Mouse (Mus musculus): ENCODE results near the gene Pum1. TPM values are rescaled to one million over a fixed set of nuclear protein-coding genes. Genes with fewer than 3 reads are reported as not detected.
"Not testable (repeated sequence)": the region's sequence is repeated elsewhere in the genome, so short reads cannot be mapped to it uniquely, and the experiment has no call there.

The Pum1 gene
- total and polyA plus RNA-seq, 2 experiments from 2014 or later, result 30.1 to 62.4 TPM

DNA sequence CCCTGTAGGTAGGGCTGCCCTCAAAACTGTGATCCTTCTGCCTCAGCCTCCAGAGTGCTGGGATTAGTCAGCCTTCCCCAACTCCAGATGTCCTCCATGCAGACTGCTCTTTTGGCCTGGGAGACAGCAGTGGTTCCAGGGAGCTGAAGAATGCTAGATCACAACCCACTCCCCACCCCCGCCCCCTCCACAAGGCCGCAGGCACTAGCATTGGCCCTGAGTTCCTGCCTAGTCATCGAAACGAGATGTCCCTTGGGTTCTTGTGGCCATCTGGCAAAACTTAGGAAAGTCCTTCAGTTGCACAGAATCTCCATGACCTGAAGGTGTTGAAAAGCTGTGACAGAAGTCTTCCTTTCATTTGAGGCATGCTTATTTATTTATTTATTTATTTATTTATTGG, 10.6 kb upstream of the Pum1 start:
- Histone ChIP-seq H3K4me1 (ENCODE audit: control insufficient read depth, insufficient read depth) (no peaks in the 10 kb centered on the region), H3K4me3 (ENCODE audit: low read depth, low read length) (no peak overlapping the region), H3K9me3 (replicated peaks; ENCODE audit: control insufficient read depth, low read length) (no peaks in the 10 kb centered on the region), H3K4me2 (ENCODE audit: low read depth, low read length) (no peak overlapping the region), H3K9ac (replicated peaks; ENCODE audit: low read depth, low read length) (no peak overlapping the region), H3K27me3 (ENCODE audit: control insufficient read depth, insufficient read depth, low read length) (no peaks in the 10 kb centered on the region), H3K36me3 (replicated peaks; ENCODE audit: control insufficient read depth, insufficient read depth, low read length) (no peaks in the 10 kb centered on the region), H3K27ac (ENCODE audit: low read depth) (no peak overlapping the region)
- TF ChIP-seq CTCF (IDR thresholded peaks at IDR 0.05; ENCODE audit: low read depth) (no peak), EP300 (IDR thresholded peaks at IDR 0.05; ENCODE audit: low read depth) (no peak)
- ATAC-seq (ENCODE audit: insufficient read depth, low read depth), result no peak
- no peak for DNase-seq (ENCODE audit: low spot score)
- 54% methylated on average over 4 of the region's 4 CpGs for WGBS

DNA sequence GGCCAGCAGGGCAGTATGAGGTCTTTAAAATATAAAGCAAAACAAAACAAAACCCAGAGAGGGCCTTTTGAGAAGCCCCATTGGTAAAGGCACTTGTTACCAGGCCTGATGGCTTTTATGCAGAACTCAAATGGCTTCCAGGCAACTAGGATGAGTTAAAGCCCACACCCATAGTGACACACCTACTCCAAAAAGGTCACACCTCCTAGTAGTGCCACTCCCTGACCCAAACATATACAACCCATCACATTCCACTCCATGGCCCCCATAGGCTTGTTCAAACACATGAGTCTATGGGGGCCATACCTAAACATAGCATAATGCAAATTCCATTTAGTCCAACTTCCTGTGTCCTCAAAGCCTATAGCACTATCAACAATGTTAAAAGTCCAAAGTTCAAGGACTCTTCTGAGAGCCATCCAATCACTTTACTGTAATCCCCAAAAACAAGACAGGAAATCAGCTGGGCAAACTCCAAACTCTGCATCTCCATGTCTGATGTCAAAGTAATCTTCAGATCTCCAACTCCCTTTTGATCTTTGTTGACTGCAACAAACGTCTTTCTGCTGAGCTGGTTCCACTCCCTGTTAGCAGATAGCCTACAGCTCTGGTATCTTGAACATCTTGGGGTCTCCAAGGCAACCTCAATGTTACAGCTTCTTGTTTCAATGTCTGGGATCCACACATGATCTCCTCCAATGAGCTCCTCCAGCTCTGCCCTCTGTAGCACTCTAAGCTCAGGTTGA, 5.1 kb upstream of the Pum1 start:
- DNase-seq (ENCODE audit: low spot score), result no peak
- no peak for ATAC-seq (ENCODE audit: insufficient read depth, low read depth)
- Histone ChIP-seq H3K27ac (ENCODE audit: low read depth) (no peak overlapping the region), H3K27me3 (ENCODE audit: control insufficient read depth, insufficient read depth, low read length) (no peaks in the 10 kb centered on the region), H3K9ac (replicated peaks; ENCODE audit: low read depth, low read length) (no peak overlapping the region), H3K9me3 (replicated peaks; ENCODE audit: control insufficient read depth, low read length) (no peaks in the 10 kb centered on the region), H3K4me1 (ENCODE audit: control insufficient read depth, insufficient read depth) (no peaks in the 10 kb centered on the region), H3K36me3 (replicated peaks; ENCODE audit: control insufficient read depth, insufficient read depth, low read length) (no peaks in the 10 kb centered on the region), H3K4me2 (ENCODE audit: low read depth, low read length) (no peak overlapping the region), H3K4me3 (ENCODE audit: low read depth, low read length) (no peak overlapping the region)
- 21% methylated on average over 1 of the region's 1 CpGs for WGBS
- TF ChIP-seq CTCF (IDR thresholded peaks at IDR 0.05; ENCODE audit: low read depth) (no peak), EP300 (IDR thresholded peaks at IDR 0.05; ENCODE audit: low read depth) (no peak)

DNA sequence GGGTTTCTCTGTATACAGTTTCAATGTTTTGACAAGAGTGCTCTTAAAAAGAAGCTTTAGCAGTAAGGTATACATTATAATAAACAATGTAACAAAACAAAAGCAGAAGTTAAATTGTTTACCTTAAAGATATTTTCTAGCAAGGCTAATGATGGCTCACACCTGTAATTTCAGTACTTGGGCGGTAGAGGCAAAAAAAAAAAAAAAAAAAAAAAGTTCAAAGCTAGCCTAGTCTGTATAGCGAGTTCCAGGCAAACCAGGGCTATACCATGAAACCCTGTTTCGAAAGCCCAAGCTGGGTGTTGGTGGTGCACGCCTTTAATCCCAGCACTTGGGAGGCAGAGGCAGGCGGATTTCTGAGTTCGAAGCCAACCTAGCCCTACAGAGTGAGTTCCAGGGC, 3.7 kb upstream of the Pum1 start:
- Histone ChIP-seq H3K4me1 (ENCODE audit: control insufficient read depth, insufficient read depth) (0 out of 2 replicates have a peak, but pooled peaks cover 1% of the 10 kb centered on the region), H3K27ac (ENCODE audit: low read depth) (no peak overlapping the region), H3K9ac (replicated peaks; ENCODE audit: low read depth, low read length) (no peak overlapping the region), H3K36me3 (replicated peaks; ENCODE audit: control insufficient read depth, insufficient read depth, low read length) (no peaks in the 10 kb centered on the region), H3K4me3 (ENCODE audit: low read depth, low read length) (no peak overlapping the region), H3K9me3 (replicated peaks; ENCODE audit: control insufficient read depth, low read length) (no peaks in the 10 kb centered on the region), H3K4me2 (ENCODE audit: low read depth, low read length) (no peak overlapping the region), H3K27me3 (ENCODE audit: control insufficient read depth, insufficient read depth, low read length) (no peaks in the 10 kb centered on the region)
- no peak for ATAC-seq (ENCODE audit: insufficient read depth, low read depth)
- TF ChIP-seq EP300 (IDR thresholded peaks at IDR 0.05; ENCODE audit: low read depth) (no peak), CTCF (IDR thresholded peaks at IDR 0.05; ENCODE audit: low read depth) (no peak)
- 81% methylated on average over 6 of the region's 6 CpGs for WGBS
- no peak for DNase-seq (ENCODE audit: low spot score)

DNA sequence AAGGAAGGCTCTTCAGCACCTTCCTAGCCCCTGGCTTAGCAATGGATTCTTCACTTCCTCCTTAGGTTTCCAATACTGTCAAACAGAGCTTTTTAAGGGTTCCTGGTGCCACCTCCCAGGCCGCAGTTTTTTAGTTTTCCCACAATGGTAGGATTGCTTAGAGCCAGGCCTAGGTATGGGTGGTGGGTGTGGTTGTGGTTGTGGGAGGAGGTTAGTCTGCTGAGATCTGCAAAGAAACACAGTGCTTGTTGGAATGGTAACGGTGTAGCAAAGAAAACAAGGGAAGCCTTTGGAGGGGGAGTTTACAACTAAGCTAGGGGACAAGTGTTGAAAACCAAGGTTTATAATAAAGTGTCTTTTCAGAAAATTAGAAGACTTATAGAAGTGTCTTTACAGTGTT, 3.0 kb upstream of the Pum1 start:
- Histone ChIP-seq H3K4me3 (ENCODE audit: low read depth, low read length) (no peak overlapping the region), H3K9ac (replicated peaks; ENCODE audit: low read depth, low read length) (no peak overlapping the region), H3K36me3 (replicated peaks; ENCODE audit: control insufficient read depth, insufficient read depth, low read length) (no peaks in the 10 kb centered on the region), H3K4me2 (ENCODE audit: low read depth, low read length) (no peak overlapping the region), H3K9me3 (replicated peaks; ENCODE audit: control insufficient read depth, low read length) (no peaks in the 10 kb centered on the region), H3K27ac (ENCODE audit: low read depth) (no peak overlapping the region), H3K4me1 (ENCODE audit: control insufficient read depth, insufficient read depth) (peaks cover 6% of the 10 kb centered on the region; the same call in 1 of the 2 replicates), H3K27me3 (ENCODE audit: control insufficient read depth, insufficient read depth, low read length) (no peaks in the 10 kb centered on the region)
- DNase-seq (ENCODE audit: low spot score) (no peak), ATAC-seq (ENCODE audit: insufficient read depth, low read depth) (no peak)
- TF ChIP-seq EP300 (IDR thresholded peaks at IDR 0.05; ENCODE audit: low read depth), result no peak
- no peak for TF ChIP-seq CTCF (IDR thresholded peaks at IDR 0.05; ENCODE audit: low read depth)
- WGBS, result 82% methylated on average over 2 of the region's 2 CpGs

DNA sequence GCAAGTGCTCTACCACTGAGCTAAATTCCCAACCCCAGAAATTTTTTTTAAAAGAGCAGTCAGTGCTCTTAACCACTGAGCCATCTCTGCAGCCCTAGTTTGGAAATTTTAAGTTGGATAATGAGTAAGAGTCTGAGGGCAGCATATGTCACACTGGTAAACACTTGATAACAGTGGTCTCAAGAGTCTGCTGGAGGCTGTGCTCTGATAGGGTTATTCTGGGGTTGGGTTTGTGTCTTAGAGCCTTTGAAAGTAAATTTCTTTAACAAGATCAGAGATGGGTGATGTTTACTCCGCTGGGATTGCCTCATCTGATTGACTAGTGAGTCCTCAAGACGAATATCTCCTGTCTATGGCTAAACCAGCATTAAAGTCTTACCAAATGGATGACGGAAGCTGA, 2.0 kb upstream of the Pum1 start:
- H3K27ac ChIP-seq (ENCODE audit: low read depth), result no peak overlapping the region
- no peaks in the 10 kb centered on the region for H3K27me3 ChIP-seq (ENCODE audit: control insufficient read depth, insufficient read depth, low read length)
- DNase-seq (ENCODE audit: low spot score) (no peak), ATAC-seq (ENCODE audit: insufficient read depth, low read depth) (no peak)
- no peak overlapping the region for H3K4me3 ChIP-seq (ENCODE audit: low read depth, low read length)
- H3K4me1 ChIP-seq (ENCODE audit: control insufficient read depth, insufficient read depth), result peaks cover 15% of the 10 kb centered on the region
- no peak overlapping the region for H3K4me2 ChIP-seq (ENCODE audit: low read depth, low read length)
- 85% methylated on average over 3 of the region's 3 CpGs for WGBS
- no peaks in the 10 kb centered on the region for H3K9me3 ChIP-seq (replicated peaks; ENCODE audit: control insufficient read depth, low read length)
- TF ChIP-seq CTCF (IDR thresholded peaks at IDR 0.05; ENCODE audit: low read depth), result no peak
- no peak for TF ChIP-seq EP300 (IDR thresholded peaks at IDR 0.05; ENCODE audit: low read depth)
- H3K9ac ChIP-seq (replicated peaks; ENCODE audit: low read depth, low read length), result no peak overlapping the region
- no peaks in the 10 kb centered on the region for H3K36me3 ChIP-seq (replicated peaks; ENCODE audit: control insufficient read depth, insufficient read depth, low read length)

DNA sequence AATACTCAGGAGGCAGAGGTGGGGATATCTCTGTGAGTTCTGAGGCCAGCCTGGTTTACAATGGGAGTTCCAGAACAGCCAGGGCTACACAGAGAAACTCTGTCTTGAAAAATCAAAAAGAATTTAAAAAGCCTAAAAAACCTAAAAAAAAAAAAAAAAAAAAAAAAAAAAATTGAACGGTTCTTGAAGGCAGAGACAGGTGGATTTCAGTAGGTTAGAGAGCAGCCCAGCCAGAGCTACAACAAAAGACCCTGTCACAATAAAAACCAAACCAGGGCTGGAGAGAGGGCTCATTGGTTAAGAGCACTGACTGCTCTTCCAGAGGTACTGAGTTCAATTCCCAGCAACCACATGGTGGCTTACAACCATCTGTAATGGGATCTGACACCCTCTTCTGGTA, 816 bp upstream of the Pum1 start:
- not testable (repeated sequence) for DNase-seq (ENCODE audit: low spot score)

More for the DNA sequence above, 816 bp upstream of the Pum1 start:
- H3K9ac ChIP-seq (replicated peaks; ENCODE audit: low read depth, low read length); H3K27me3 ChIP-seq (ENCODE audit: control insufficient read depth, insufficient read depth, low read length); H3K9me3 ChIP-seq (replicated peaks; ENCODE audit: control insufficient read depth, low read length); H3K4me3 ChIP-seq (ENCODE audit: low read depth, low read length); H3K36me3 ChIP-seq (replicated peaks; ENCODE audit: control insufficient read depth, insufficient read depth, low read length); H3K27ac ChIP-seq (ENCODE audit: low read depth); ATAC-seq (ENCODE audit: insufficient read depth, low read depth); H3K4me2 ChIP-seq (ENCODE audit: low read depth, low read length): not testable (repeated sequence)
- peaks cover 15% of the 10 kb centered on the region for H3K4me1 ChIP-seq (ENCODE audit: control insufficient read depth, insufficient read depth)
- WGBS, result 92% methylated on average over 1 of the region's 1 CpGs

Data from heart, postnatal 0 days (tissue).